Mouse (Mus musculus): ENCODE measurements around the gene Pgd.
"Not testable (repeated sequence)": the region's sequence is repeated elsewhere in the genome, so short reads cannot be mapped to it uniquely, and the experiment has no call there.

Gene Pgd

GRCm38 (mm10) chr4:149166215-149166946 lies at the start of gene Pgd:
Pgd (minus strand) TSS chr4:149166771.
- DNase-seq (ENCODE audit: low read depth, low spot score) = peak; percentile 97

GRCm38 (mm10) chr4:149215982-149216381 lies 49.4 kb upstream of the Pgd start:
- DNase-seq (ENCODE audit: low read depth, low spot score) = peak; percentile 10

GRCm38 (mm10) chr4:149215397-149215796 lies 48.8 kb upstream of the Pgd start:
- no peak for DNase-seq (ENCODE audit: low read depth, low spot score)

GRCm38 (mm10) chr4:149214468-149214867 lies 47.9 kb upstream of the Pgd start:
- not testable (repeated sequence) for DNase-seq (ENCODE audit: low read depth, low spot score)

- DNase-seq (ENCODE audit: low read depth, low spot score) = no peak
These were observed 46.9 kb upstream of the Pgd start for GRCm38 (mm10) chr4:149213466-149213865.

GRCm38 (mm10) chr4:149211441-149211840 lies 44.9 kb upstream of the Pgd start:
- not testable (repeated sequence) for DNase-seq (ENCODE audit: low read depth, low spot score)

GRCm38 (mm10) chr4:149202467-149202866 lies 35.9 kb upstream of the Pgd start:
- DNase-seq (ENCODE audit: low read depth, low spot score) = no peak

- DNase-seq (ENCODE audit: low read depth, low spot score) = no peak
These were observed 34.5 kb upstream of the Pgd start for GRCm38 (mm10) chr4:149201110-149201509.

- no peak for DNase-seq (ENCODE audit: low read depth, low spot score)
These were observed 30.6 kb upstream of the Pgd start for GRCm38 (mm10) chr4:149197180-149197579.

GRCm38 (mm10) chr4:149191103-149191502 lies 24.5 kb upstream of the Pgd start:
- no peak for DNase-seq (ENCODE audit: low read depth, low spot score)

GRCm38 (mm10) chr4:149188563-149188962 lies 22.0 kb upstream of the Pgd start:
- no peak for DNase-seq (ENCODE audit: low read depth, low spot score)

GRCm38 (mm10) chr4:149182755-149183154 lies 16.2 kb upstream of the Pgd start:
- no peak for DNase-seq (ENCODE audit: low read depth, low spot score)

- no peak for DNase-seq (ENCODE audit: low read depth, low spot score)
These were observed 15.6 kb upstream of the Pgd start for GRCm38 (mm10) chr4:149182192-149182591.

- no peak for DNase-seq (ENCODE audit: low read depth, low spot score)
These were observed 13.0 kb upstream of the Pgd start for GRCm38 (mm10) chr4:149179573-149179972.

GRCm38 (mm10) chr4:149179160-149179559 lies 12.6 kb upstream of the Pgd start:
- no peak for DNase-seq (ENCODE audit: low read depth, low spot score)

- DNase-seq (ENCODE audit: low read depth, low spot score) = no peak
These were observed 11.8 kb upstream of the Pgd start for GRCm38 (mm10) chr4:149178328-149178727.

GRCm38 (mm10) chr4:149177046-149177445 lies 10.5 kb upstream of the Pgd start:
- no peak for DNase-seq (ENCODE audit: low read depth, low spot score)

GRCm38 (mm10) chr4:149176645-149177044 lies 10.1 kb upstream of the Pgd start:
- DNase-seq (ENCODE audit: low read depth, low spot score) = no peak

GRCm38 (mm10) chr4:149173661-149174060 lies 7.1 kb upstream of the Pgd start:
- no peak for DNase-seq (ENCODE audit: low read depth, low spot score)

- DNase-seq (ENCODE audit: low read depth, low spot score) = no peak
These were observed 6.1 kb upstream of the Pgd start for GRCm38 (mm10) chr4:149172666-149173065.

GRCm38 (mm10) chr4:149172083-149172482 lies 5.5 kb upstream of the Pgd start:
- no peak for DNase-seq (ENCODE audit: low read depth, low spot score)

- no peak for DNase-seq (ENCODE audit: low read depth, low spot score)
These were observed 5.0 kb upstream of the Pgd start for GRCm38 (mm10) chr4:149171581-149171981.

GRCm38 (mm10) chr4:149170394-149170931 lies 3.9 kb upstream of the Pgd start:
- no peak for DNase-seq (ENCODE audit: low read depth, low spot score)

Data from mesoderm, embryonic 11.5 days (tissue).